Mouse (Mus musculus): ENCODE results near the gene Mb21d2. TPM values are rescaled to one million over a fixed set of nuclear protein-coding genes. Genes with fewer than 3 reads are reported as not detected.

Mb21d2 gene
- total RNA-seq, 2 experiments from 2014 or later, result 5.4 to 6.5 TPM

Other genes with a start within 250 kb of the Mb21d2 start
- under 1 TPM in 1 of 2 experiments, not detected in 1; 0.48 TPM for gene Fgf12, start 176.6 kb downstream of the Mb21d2 start, total RNA-seq (2021)